Mouse (Mus musculus): ENCODE measurements around the gene Fam189b. TPM values are rescaled to one million over a fixed set of nuclear protein-coding genes. Genes with fewer than 3 reads are reported as not detected.
"Not testable (repeated sequence)": the region's sequence is repeated elsewhere in the genome, so short reads cannot be mapped to it uniquely, and the experiment has no call there.

Gene Fam189b
- polyA plus RNA-seq, 1 experiment from 2014 or later, result 32.9 TPM

DNA sequence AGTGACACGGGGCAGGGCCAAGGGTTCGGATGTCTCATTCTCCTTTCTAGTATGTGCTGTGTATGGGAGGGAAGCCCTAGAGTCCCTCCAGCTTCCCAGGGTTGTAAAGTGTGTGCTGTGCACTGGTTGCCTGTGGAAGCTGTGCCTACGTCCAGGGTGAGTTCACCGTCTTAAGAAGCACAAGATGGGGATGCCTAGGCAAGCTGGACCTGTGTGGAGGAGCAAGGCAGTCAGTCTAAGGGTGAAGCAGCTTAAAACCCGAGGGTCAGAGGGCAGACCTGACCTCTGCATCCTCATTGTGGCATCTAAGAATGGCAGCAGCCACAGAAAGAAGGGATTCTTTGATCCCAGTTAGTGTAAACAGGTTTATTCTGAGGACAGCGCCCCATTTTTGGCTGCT is 25.8 kb downstream of the Fam189b start:
- DNase-seq (ENCODE audit: low spot score) (no peak), ATAC-seq (ENCODE audit: low FRiP score) (no peak)
- no peak overlapping the region for H3K4me2 ChIP-seq (replicated peaks)
- peaks cover 71% of the 10 kb centered on the region for H3K36me3 ChIP-seq (replicated peaks; ENCODE audit: control insufficient read depth, insufficient read depth)
- no peak overlapping the region for H3K9ac ChIP-seq
- H3K9me3 ChIP-seq (ENCODE audit: control insufficient read depth, low read length), result no peaks in the 10 kb centered on the region
- peaks cover 11% of the 10 kb centered on the region for H3K4me1 ChIP-seq (replicated peaks; ENCODE audit: control insufficient read depth, insufficient read depth, low read length)
- no peaks in the 10 kb centered on the region for H3K27me3 ChIP-seq (ENCODE audit: control insufficient read depth, insufficient read depth, low read length)
- H3K27ac ChIP-seq, result no peak overlapping the region
- WGBS, result 94% methylated on average over 6 of the region's 6 CpGs
- H3K4me3 ChIP-seq (replicated peaks; ENCODE audit: low read length), result no peak overlapping the region

GRCm38 (mm10) chr3:89209731-89210130 is 26.8 kb downstream of the Fam189b start:
- ATAC-seq (ENCODE audit: low FRiP score) (no peak), DNase-seq (ENCODE audit: low spot score) (no peak)
- Histone ChIP-seq H3K36me3 (replicated peaks; ENCODE audit: control insufficient read depth, insufficient read depth) (peaks cover 63% of the 10 kb centered on the region), H3K9me3 (ENCODE audit: control insufficient read depth, low read length) (no peaks in the 10 kb centered on the region), H3K27me3 (ENCODE audit: control insufficient read depth, insufficient read depth, low read length) (no peaks in the 10 kb centered on the region), H3K27ac (no peak overlapping the region), H3K4me3 (replicated peaks; ENCODE audit: low read length) (no peak overlapping the region), H3K9ac (no peak overlapping the region), H3K4me2 (replicated peaks) (no peak overlapping the region), H3K4me1 (replicated peaks; ENCODE audit: control insufficient read depth, insufficient read depth, low read length) (peaks cover 11% of the 10 kb centered on the region)
- WGBS, result 87% methylated on average over 7 of the region's 7 CpGs

DNA sequence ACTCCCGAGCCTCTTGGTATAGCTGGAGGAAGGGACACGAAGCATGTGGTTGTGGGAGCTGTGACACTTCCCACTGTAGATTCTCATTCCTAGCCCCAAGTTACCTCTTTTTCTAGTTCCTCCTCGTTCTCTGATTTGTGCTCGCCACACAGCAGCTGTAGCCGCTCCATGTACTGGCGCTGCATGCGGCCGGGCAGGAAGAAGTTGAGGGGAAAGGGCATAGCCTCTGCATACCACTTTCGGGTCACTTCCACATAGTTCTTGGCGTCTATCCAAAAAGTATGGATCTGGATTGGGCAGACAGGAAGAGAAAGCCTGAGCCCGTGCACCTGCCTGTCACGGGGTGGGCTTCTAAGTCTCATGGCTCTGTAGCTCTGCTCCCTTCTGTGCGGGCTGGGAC is 27.2 kb downstream of the Fam189b start:
- DNase-seq (ENCODE audit: low spot score), result no peak
- 89% methylated on average over 13 of the region's 13 CpGs for WGBS
- Histone ChIP-seq H3K9me3 (ENCODE audit: control insufficient read depth, low read length) (no peaks in the 10 kb centered on the region), H3K27ac (no peak overlapping the region), H3K4me2 (replicated peaks) (no peak overlapping the region), H3K9ac (no peak overlapping the region), H3K27me3 (ENCODE audit: control insufficient read depth, insufficient read depth, low read length) (no peaks in the 10 kb centered on the region), H3K4me3 (replicated peaks; ENCODE audit: low read length) (no peak overlapping the region), H3K36me3 (replicated peaks; ENCODE audit: control insufficient read depth, insufficient read depth) (peaks cover 59% of the 10 kb centered on the region), H3K4me1 (replicated peaks; ENCODE audit: control insufficient read depth, insufficient read depth, low read length) (peaks cover 12% of the 10 kb centered on the region)
- ATAC-seq (ENCODE audit: low FRiP score), result no peak

DNA sequence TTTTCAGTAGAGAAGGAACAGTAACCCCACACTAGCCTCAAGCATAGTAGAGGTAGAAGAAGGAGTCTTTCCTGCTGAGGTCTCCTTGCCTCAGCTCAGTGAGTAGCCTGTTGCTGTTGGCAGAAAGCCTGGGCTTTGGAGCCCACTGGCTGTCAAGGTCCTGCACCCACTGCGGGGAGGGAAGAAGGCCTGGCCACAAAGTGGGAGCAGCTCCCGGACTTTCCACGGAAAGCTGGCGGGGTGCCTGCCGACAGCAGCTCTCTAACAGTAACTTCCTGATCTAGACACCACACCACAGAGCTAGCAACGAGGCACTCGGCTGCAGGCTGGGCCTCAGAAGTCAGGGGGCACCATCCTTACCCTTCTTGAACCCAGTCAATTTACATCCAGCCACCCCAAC is 27.8 kb downstream of the Fam189b start:
- Histone ChIP-seq H3K9me3 (ENCODE audit: control insufficient read depth, low read length) (no peaks in the 10 kb centered on the region), H3K27ac (no peak overlapping the region), H3K27me3 (ENCODE audit: control insufficient read depth, insufficient read depth, low read length) (no peaks in the 10 kb centered on the region), H3K4me1 (replicated peaks; ENCODE audit: control insufficient read depth, insufficient read depth, low read length) (peaks cover 18% of the 10 kb centered on the region), H3K4me2 (replicated peaks) (no peak overlapping the region), H3K36me3 (replicated peaks; ENCODE audit: control insufficient read depth, insufficient read depth) (peaks cover 54% of the 10 kb centered on the region), H3K4me3 (replicated peaks; ENCODE audit: low read length) (no peak overlapping the region), H3K9ac (no peak overlapping the region)
- 81% methylated on average over 7 of the region's 7 CpGs for WGBS
- DNase-seq (ENCODE audit: low spot score) (no peak), ATAC-seq (ENCODE audit: low FRiP score) (no peak)

DNA sequence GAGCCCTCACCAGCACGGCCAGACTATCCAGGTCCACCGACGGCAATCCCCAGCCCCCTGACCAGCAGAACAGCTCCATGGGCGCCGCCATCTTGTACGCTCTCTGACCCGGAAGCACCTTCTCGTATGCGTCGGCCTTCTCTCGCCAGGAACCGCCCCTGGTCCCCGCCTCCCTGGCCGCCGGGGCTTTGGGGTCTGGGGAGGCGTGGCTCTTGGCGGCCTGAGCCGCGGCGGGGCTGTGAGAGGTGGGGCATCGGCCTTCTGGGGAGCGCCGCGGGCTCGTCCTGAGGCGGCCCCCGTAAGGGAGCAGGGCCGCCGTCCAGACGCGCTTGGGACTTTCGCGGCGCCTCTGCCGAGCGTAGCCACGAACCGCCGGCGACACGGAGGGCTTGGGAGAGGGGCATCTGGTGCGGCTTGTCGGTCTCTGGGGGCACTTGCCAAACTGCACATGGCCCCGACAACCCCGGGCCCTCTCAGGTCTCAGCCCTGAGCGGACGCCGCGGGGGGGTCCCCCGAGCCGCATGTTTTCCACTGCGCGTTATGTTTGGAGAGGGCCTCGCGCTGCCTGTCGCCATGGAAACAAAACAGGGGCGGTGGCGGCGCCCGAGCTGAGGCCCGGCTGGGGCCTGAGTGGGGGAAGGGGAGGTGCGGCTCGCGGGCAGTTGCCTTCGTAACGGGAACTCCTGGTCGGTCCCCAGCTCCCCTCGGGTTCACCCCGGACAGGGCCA is 31.0 kb downstream of the Fam189b start:
- Histone ChIP-seq H3K27me3 (ENCODE audit: control insufficient read depth, insufficient read depth, low read length) (no peaks in the 10 kb centered on the region), H3K4me3 (replicated peaks; ENCODE audit: low read length) (peak overlapping the region; percentile 79), H3K36me3 (replicated peaks; ENCODE audit: control insufficient read depth, insufficient read depth) (peaks cover 22% of the 10 kb centered on the region), H3K9me3 (ENCODE audit: control insufficient read depth, low read length) (no peaks in the 10 kb centered on the region), H3K4me2 (replicated peaks) (peak overlapping the region; percentile 87), H3K27ac (peak overlapping the region; percentile 99), H3K9ac (peak overlapping the region; percentile 82), H3K4me1 (replicated peaks; ENCODE audit: control insufficient read depth, insufficient read depth, low read length) (peaks cover 19% of the 10 kb centered on the region)
- WGBS, result under 1% methylated on average over 63 of the region's 69 CpGs
- peak; percentile 94 for DNase-seq (ENCODE audit: low spot score)
- ATAC-seq (ENCODE audit: low FRiP score), result peak; percentile 86

- Histone ChIP-seq H3K4me3 (replicated peaks; ENCODE audit: low read length) (peak within 1 kb of the TSS; percentile 79), H3K4me1 (replicated peaks; ENCODE audit: control insufficient read depth, insufficient read depth, low read length) (peaks cover 19% of the 10 kb centered on the region), H3K27me3 (ENCODE audit: control insufficient read depth, insufficient read depth, low read length) (no peaks in the 10 kb centered on the region), H3K9ac (peak within 1 kb of the TSS; percentile 82), H3K36me3 (replicated peaks; ENCODE audit: control insufficient read depth, insufficient read depth) (peaks cover 13% of the 10 kb centered on the region; the same call in 1 of the 2 replicates), H3K27ac (peak within 1 kb of the TSS; percentile 99), H3K4me2 (replicated peaks) (peak within 1 kb of the TSS; percentile 87), H3K9me3 (ENCODE audit: control insufficient read depth, low read length) (no peaks in the 10 kb centered on the region)
- ATAC-seq (ENCODE audit: low FRiP score) (no peak), DNase-seq (ENCODE audit: low spot score) (peak; percentile 43)
- WGBS, result under 1% methylated on average over 15 of the region's 19 CpGs
Observed at GRCm38 (mm10) chr3:89214681-89215411, 31.9 kb downstream of the Fam189b start, which contains the start of gene Thbs3. Thbs3 (plus strand) TSS chr3:89215180.

DNA sequence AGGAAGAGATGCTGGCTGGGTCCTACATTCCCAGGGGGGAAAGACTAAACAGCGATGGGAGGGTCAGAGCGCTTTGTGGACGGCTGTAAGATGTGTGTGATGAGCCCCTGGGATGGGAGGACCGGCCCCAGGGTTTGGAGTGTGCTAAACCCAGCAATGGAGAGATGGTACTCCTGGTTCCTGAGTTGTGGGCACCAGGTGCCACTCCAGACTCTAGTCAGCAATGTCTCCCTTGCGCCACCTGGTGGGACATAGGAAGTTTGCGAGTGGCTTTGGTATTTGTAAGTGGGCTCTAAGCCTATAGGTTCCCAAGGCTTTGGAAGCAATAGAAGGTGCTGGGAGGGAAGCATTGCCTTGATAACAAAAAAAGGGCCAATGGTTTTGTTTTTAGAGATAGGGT is 32.9 kb downstream of the Fam189b start:
- peak overlapping the region; percentile 99 for H3K27ac ChIP-seq
- peak overlapping the region; percentile 79 for H3K4me3 ChIP-seq (replicated peaks; ENCODE audit: low read length)
- under 1% methylated on average over 6 of the region's 6 CpGs for WGBS
- ATAC-seq (ENCODE audit: low FRiP score), result peak; percentile 40
- peaks cover 19% of the 10 kb centered on the region for H3K4me1 ChIP-seq (replicated peaks; ENCODE audit: control insufficient read depth, insufficient read depth, low read length)
- H3K9me3 ChIP-seq (ENCODE audit: control insufficient read depth, low read length), result no peaks in the 10 kb centered on the region
- H3K36me3 ChIP-seq (replicated peaks; ENCODE audit: control insufficient read depth, insufficient read depth), result 0 out of 2 replicates have a peak, but pooled peaks cover 3% of the 10 kb centered on the region
- peak overlapping the region; percentile 82 for H3K9ac ChIP-seq
- H3K4me2 ChIP-seq (replicated peaks), result peak overlapping the region; percentile 87
- no peaks in the 10 kb centered on the region for H3K27me3 ChIP-seq (ENCODE audit: control insufficient read depth, insufficient read depth, low read length)
- peak; percentile 94 for DNase-seq (ENCODE audit: low spot score)

DNA sequence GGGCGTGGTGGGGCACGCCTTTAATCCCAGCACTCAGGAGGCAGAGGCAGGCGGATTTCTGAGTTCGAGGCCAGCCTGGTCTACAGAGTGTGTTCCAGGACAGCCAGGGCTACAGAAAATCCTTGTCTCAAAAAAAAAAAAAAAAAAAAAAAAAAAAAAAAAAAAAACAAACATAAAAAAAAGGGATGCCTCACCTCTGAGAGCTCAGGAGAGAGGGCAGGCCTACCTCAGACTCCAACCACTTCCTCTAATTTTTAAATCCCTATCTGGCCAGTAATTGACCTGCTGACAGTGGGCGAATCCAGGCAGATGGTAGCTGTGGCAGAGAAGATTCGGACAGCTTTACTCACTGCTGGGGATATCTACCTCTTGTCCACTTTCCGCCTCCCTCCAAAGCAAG is 33.5 kb downstream of the Fam189b start:
- H3K27me3 ChIP-seq (ENCODE audit: control insufficient read depth, insufficient read depth, low read length); ATAC-seq (ENCODE audit: low FRiP score); H3K9ac ChIP-seq; H3K4me3 ChIP-seq (replicated peaks; ENCODE audit: low read length); H3K9me3 ChIP-seq (ENCODE audit: control insufficient read depth, low read length); H3K36me3 ChIP-seq (replicated peaks; ENCODE audit: control insufficient read depth, insufficient read depth); DNase-seq (ENCODE audit: low spot score); H3K27ac ChIP-seq: not testable (repeated sequence)
- Histone ChIP-seq H3K4me2 (replicated peaks) (peak overlapping the region; percentile 87), H3K4me1 (replicated peaks; ENCODE audit: control insufficient read depth, insufficient read depth, low read length) (peaks cover 19% of the 10 kb centered on the region)
- WGBS, result 68% methylated on average over 7 of the region's 7 CpGs

- Histone ChIP-seq H3K4me3 (replicated peaks; ENCODE audit: low read length) (no peak overlapping the region), H3K27ac (no peak overlapping the region), H3K36me3 (replicated peaks; ENCODE audit: control insufficient read depth, insufficient read depth) (no peaks in the 10 kb centered on the region; the same call in 1 of the 2 replicates), H3K27me3 (ENCODE audit: control insufficient read depth, insufficient read depth, low read length) (no peaks in the 10 kb centered on the region), H3K9ac (no peak overlapping the region), H3K4me2 (replicated peaks) (no peak overlapping the region), H3K9me3 (ENCODE audit: control insufficient read depth, low read length) (no peaks in the 10 kb centered on the region), H3K4me1 (replicated peaks; ENCODE audit: control insufficient read depth, insufficient read depth, low read length) (peaks cover 9% of the 10 kb centered on the region)
- ATAC-seq (ENCODE audit: low FRiP score) (no peak), DNase-seq (ENCODE audit: low spot score) (no peak)
- 86% methylated on average over 1 of the region's 1 CpGs for WGBS
Observed at GRCm38 (mm10) chr3:89218271-89218670, 35.3 kb downstream of the Fam189b start.
